Mouse (Mus musculus): Measurements from ENCODE around the gene Gnmt.
A peak's percentile ranks its signal among the peaks of the same experiment; 100 is the strongest.

DNA sequence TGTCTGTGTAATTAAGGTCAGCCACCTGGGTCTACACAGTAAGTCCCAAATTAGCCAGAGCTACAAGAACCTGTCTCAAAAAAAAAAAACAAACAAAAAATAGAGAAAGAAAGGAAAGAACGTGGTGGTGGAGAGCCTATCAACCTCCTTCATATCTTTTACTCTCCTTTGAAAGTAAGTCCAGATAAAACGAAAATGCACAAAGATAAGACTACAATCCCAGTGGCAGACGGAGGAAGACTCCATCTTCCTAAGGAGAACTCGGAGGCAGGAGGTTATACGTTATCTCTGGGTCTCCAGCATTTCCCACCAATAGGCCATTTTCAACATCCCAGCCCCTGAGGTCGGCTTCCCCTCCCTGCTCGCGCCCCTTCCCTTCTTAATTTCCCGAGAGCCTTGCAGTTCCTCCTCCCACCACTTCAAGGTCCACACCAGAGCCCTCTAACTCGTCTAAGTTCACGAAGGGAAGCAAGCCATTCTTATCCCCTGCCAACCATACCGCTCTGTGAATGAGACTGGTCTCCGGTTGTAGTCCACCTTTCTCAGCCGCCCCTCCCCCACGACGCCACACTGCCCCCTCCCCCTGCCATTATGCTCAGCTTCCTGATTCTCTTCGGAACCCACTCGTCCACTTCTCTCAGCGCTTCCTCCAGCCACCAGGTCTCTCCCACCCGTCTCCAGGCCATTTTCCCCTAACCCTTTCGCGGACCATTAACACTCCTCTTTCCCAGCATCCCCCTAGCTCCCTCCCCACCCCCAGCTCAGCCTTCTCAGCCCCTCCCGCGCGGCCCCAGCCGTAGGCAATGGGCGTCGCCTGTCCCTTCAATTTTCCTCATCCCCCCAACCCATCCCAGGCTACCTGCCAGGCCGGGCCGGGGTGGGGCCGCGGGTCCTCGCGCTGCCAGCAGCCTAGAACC is 48.9 kb downstream of the Gnmt start:
- TF ChIP-seq CTCF (IDR thresholded peaks at IDR 0.05; ENCODE audit: insufficient read depth, low read length) (peak; percentile 21; the same call in 1 of the 2 replicates), POLR2A (IDR thresholded peaks at IDR 0.05; ENCODE audit: borderline replicate concordance, extremely low read depth, low read depth, low read length) (no peak)

Data from lung, adult 2 months (tissue).